Mouse (Mus musculus): ENCODE data around the gene Trip10. TPM values are rescaled to one million over a fixed set of nuclear protein-coding genes. Genes with fewer than 3 reads are reported as not detected.

Gene Trip10
- 47.8 TPM in 2 replicates for polyA plus RNA-seq (2015; fragmentation: Nextera tagmentation; extraction: Ambion mirVana)

DNA sequence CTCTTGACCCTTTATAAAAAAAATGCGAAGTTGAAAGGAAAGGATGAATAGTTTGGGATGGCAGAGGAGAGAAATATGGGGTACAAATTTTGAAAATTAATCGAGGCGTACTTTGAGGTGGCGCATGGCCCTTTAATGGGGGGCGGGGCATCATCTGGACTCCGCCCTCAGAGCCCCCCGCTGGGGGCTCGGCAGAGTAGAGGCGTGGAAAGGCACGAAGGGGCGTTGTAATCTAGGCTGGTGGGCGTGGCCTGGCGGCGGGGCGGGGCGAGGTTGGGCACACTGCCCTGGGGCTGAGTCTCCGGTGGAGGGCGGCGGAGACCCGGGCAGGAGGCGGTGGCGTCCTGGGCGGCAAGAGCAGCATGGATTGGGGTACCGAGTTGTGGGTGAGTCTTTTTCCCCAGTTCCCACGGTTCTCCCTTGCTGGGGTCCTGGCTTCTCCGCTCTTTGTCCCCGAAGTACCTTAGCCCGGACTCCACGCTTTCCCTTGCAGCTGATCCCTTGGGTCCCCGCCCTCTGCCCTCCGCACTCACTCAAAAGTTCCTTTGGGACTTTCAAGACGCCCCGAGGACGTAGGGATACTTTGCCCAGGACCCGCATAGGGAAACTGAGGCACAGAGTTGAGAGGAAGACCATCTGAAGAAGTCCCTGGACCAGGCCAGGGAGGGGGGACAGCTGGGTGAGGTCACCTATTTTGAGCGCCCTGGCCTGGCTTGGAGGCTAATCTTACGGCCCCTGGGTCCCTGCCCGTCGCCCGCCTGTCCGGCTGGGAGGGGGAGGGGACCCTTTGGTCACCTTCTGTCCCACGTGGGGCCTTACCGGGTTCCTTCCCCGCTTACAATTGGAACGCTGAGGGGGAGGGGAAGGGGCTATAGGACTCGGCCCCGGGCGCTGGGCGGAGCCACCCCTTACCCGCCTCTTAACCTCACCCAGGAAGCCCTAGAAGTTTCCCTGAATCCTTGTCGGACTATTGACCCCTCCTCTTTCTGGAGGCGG lies at the start of gene Trip10:
Gene Trip10 (plus strand): TSS at position 270 of the 996 bp plus-strand sequence.
- Histone ChIP-seq H3K27me3 (ENCODE audit: control insufficient read depth, insufficient read depth, low read length) (no peaks in the 10 kb centered on the region), H3K27ac (ENCODE audit: low read length) (peak within 1 kb of the TSS; percentile 95), H3K4me3 (ENCODE audit: low read length) (peak within 1 kb of the TSS; percentile 82), H3K9ac (ENCODE audit: low read length) (peak within 1 kb of the TSS; percentile 88), H3K9me3 (replicated peaks; ENCODE audit: control insufficient read depth, low read length) (no peaks in the 10 kb centered on the region), H3K4me1 (ENCODE audit: control insufficient read depth, insufficient read depth, low read length) (peaks cover 20% of the 10 kb centered on the region), H3K4me2 (ENCODE audit: low read depth, low read length) (peak within 1 kb of the TSS; percentile 71), H3K36me3 (ENCODE audit: control insufficient read depth, insufficient read depth) (peaks cover 6% of the 10 kb centered on the region)
- 0% methylated on average over 52 of the region's 52 CpGs for WGBS
- ATAC-seq (replicated peaks; ENCODE audit: extremely low read depth, insufficient read depth, low FRiP score) = peak; percentile 47

DNA sequence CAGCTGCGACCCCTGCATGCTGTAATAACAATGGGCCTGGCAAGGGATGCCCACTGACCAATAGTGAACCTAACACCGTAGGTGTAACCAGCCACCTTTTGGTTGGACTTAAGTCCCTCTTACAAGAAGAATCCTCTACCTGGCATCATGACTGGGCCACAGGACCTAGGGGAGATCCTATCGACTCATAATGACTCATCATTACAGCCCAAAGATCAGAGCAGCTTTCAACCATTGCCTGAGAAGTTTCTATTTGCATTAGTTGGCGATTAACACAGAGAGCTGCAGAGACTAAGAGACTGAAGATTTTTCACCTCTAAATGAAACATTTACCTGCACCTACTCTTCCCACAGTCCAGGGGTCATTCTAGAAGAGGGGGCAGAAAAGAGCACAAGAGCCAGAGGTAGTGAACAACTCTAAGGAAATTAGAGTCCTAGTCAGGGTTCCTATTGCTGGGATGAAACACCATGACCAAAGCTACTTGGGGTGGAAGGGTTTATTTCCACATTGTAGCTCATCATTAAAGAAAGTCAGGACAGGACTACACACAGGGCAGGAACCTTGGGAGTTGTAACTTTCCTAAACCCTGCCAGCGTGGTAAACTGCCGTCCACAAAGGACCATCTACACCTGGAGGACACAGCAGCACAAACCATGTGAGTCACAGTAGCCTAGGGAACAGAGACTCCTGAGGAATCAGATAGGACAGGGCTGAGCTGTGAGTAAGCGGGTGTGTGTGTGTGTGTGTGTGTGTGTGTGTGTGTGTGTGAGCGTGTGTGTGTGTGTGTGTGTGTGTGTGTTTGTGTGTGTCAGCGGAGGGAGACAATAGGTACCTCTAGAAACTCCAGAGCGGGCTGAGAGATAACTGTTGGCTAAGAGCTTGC lies 47.2 kb upstream of the Trip10 start:
- no peak overlapping the region for H3K9ac ChIP-seq (ENCODE audit: low read length)
- no peak for ATAC-seq (replicated peaks; ENCODE audit: extremely low read depth, insufficient read depth, low FRiP score)
- no peaks in the 10 kb centered on the region for H3K4me1 ChIP-seq (ENCODE audit: control insufficient read depth, insufficient read depth, low read length)
- H3K9me3 ChIP-seq (replicated peaks; ENCODE audit: control insufficient read depth, low read length) = no peaks in the 10 kb centered on the region
- WGBS = 66% methylated on average over 9 of the region's 10 CpGs
- H3K27ac ChIP-seq (ENCODE audit: low read length) = no peak overlapping the region
- no peak overlapping the region for H3K4me3 ChIP-seq (ENCODE audit: low read length)
- no peak overlapping the region for H3K4me2 ChIP-seq (ENCODE audit: low read depth, low read length)
- no peaks in the 10 kb centered on the region for H3K36me3 ChIP-seq (ENCODE audit: control insufficient read depth, insufficient read depth)
- no peaks in the 10 kb centered on the region for H3K27me3 ChIP-seq (ENCODE audit: control insufficient read depth, insufficient read depth, low read length)

DNA sequence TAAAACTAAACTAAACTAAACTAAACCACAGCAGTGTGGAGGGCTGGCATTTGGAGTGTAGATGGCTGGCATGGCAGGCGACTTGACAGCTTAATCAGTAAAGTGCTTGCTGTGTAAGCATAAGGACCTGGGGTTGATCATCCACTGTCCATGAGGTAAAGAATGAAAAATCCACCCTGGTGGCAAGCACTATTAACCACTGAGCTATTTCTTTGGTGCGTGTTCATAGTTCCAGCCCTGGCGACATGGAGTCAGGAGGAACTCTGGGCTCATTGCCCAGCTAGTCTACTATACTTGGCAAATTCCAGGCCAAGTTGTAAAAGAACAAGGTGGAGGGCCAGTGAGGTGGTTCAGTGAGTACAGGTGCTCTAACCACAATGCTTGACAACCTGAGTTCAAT lies 41.3 kb upstream of the Trip10 start:
- no peaks in the 10 kb centered on the region for H3K36me3 ChIP-seq (ENCODE audit: control insufficient read depth, insufficient read depth)
- no peak overlapping the region for H3K27ac ChIP-seq (ENCODE audit: low read length)
- H3K4me1 ChIP-seq (ENCODE audit: control insufficient read depth, insufficient read depth, low read length) = no peaks in the 10 kb centered on the region
- H3K9ac ChIP-seq (ENCODE audit: low read length) = no peak overlapping the region
- H3K27me3 ChIP-seq (ENCODE audit: control insufficient read depth, insufficient read depth, low read length) = no peaks in the 10 kb centered on the region
- H3K9me3 ChIP-seq (replicated peaks; ENCODE audit: control insufficient read depth, low read length) = no peaks in the 10 kb centered on the region
- 71% methylated on average over 3 of the region's 3 CpGs for WGBS
- H3K4me3 ChIP-seq (ENCODE audit: low read length) = no peak overlapping the region
- no peak overlapping the region for H3K4me2 ChIP-seq (ENCODE audit: low read depth, low read length)
- no peak for ATAC-seq (replicated peaks; ENCODE audit: extremely low read depth, insufficient read depth, low FRiP score)

DNA sequence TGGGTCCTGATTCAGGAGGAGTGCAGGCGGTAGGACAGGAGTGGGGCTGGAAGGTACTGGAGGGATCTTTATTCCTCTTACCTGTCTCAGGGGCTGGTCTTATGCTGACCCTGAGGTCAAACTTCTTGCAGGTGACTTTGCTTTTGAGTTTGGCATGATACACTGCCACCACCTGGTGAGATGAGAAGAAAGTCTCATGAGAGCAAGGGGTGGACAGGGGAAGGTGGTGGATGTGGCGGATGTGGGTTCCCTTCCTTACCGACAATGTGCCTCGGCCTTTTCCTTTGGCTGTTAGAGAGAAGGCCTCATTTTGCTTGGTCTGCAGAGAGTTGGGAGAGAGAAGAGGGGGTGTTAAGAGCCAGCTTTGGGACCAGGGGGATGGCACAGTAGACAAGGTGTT lies 39.9 kb upstream of the Trip10 start:
- Histone ChIP-seq H3K4me3 (ENCODE audit: low read length) (no peak overlapping the region), H3K9me3 (replicated peaks; ENCODE audit: control insufficient read depth, low read length) (no peaks in the 10 kb centered on the region), H3K9ac (ENCODE audit: low read length) (no peak overlapping the region), H3K4me2 (ENCODE audit: low read depth, low read length) (no peak overlapping the region), H3K27me3 (ENCODE audit: control insufficient read depth, insufficient read depth, low read length) (no peaks in the 10 kb centered on the region), H3K36me3 (ENCODE audit: control insufficient read depth, insufficient read depth) (no peaks in the 10 kb centered on the region), H3K4me1 (ENCODE audit: control insufficient read depth, insufficient read depth, low read length) (no peaks in the 10 kb centered on the region), H3K27ac (ENCODE audit: low read length) (no peak overlapping the region)
- whole genome bisulfite sequencing = 69% methylated on average over 4 of the region's 4 CpGs
- no peak for ATAC-seq (replicated peaks; ENCODE audit: extremely low read depth, insufficient read depth, low FRiP score)

DNA sequence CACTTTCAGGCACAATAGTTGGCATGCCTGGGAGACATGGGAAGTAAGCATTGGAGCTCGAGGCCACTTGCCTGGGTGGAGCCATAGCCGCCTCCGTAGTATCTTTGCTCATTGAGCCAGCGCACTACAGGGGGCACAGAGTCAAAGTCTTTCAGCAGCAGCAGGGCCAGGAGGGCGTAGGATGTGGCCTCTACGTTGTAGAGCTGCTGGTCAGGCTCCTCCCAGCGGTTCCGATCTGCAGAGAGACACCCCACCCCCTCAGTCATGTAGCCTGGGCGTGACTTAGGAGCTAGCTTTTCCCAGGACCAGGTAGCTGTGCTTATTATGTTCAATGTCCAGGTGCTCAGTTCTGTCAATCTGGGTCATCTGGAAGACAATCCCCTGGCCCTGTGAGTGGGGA lies 37.8 kb upstream of the Trip10 start:
- Histone ChIP-seq H3K9me3 (replicated peaks; ENCODE audit: control insufficient read depth, low read length) (no peaks in the 10 kb centered on the region), H3K4me1 (ENCODE audit: control insufficient read depth, insufficient read depth, low read length) (no peaks in the 10 kb centered on the region), H3K27me3 (ENCODE audit: control insufficient read depth, insufficient read depth, low read length) (no peaks in the 10 kb centered on the region), H3K27ac (ENCODE audit: low read length) (no peak overlapping the region), H3K9ac (ENCODE audit: low read length) (no peak overlapping the region), H3K4me2 (ENCODE audit: low read depth, low read length) (no peak overlapping the region), H3K4me3 (ENCODE audit: low read length) (no peak overlapping the region), H3K36me3 (ENCODE audit: control insufficient read depth, insufficient read depth) (no peaks in the 10 kb centered on the region)
- ATAC-seq (replicated peaks; ENCODE audit: extremely low read depth, insufficient read depth, low FRiP score) = no peak
- 64% methylated on average over 9 of the region's 9 CpGs for WGBS

DNA sequence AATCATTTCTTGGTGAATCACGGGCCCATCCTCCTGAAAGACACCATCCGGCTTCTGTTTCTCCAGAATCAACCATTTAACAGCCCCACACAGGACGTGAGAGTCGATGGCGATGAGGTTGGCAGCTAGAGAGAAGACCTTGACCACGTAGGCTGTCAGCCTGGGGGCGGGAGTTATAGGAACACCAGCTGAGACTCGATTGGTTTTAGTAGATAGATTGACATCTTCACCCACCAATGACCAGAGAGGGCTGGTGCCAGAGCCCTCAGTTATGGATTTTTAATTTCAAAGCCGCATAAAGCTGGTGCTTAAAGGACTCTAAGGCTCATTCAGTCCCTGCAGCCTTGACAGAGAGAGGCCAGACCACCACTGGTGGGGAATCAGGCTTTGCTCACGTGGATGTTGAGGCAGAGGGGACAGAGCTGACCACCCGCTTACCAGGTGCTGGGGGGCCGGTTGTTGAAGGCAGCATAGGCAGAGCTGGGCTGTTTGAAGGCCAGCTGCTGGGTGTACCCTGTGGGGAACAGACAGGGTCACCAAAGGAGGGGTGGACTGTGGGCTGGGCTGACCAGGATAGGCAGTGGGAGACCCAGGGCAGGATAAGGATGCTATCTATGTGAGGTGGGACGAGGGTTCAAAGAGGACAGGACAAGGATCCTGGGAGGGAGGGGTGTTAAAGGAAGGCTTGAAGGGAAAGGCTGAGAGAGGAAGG lies 34.4 kb upstream of the Trip10 start:
- peaks cover 3% of the 10 kb centered on the region; the same call in 1 of the 2 replicates for H3K27me3 ChIP-seq (ENCODE audit: control insufficient read depth, insufficient read depth, low read length)
- no peaks in the 10 kb centered on the region for H3K4me1 ChIP-seq (ENCODE audit: control insufficient read depth, insufficient read depth, low read length)
- H3K9ac ChIP-seq (ENCODE audit: low read length) = no peak overlapping the region
- no peaks in the 10 kb centered on the region for H3K36me3 ChIP-seq (ENCODE audit: control insufficient read depth, insufficient read depth)
- H3K9me3 ChIP-seq (replicated peaks; ENCODE audit: control insufficient read depth, low read length) = no peaks in the 10 kb centered on the region
- WGBS = 36% methylated on average over 13 of the region's 13 CpGs
- ATAC-seq (replicated peaks; ENCODE audit: extremely low read depth, insufficient read depth, low FRiP score) = no peak
- no peak overlapping the region for H3K27ac ChIP-seq (ENCODE audit: low read length)
- H3K4me3 ChIP-seq (ENCODE audit: low read length) = no peak overlapping the region
- no peak overlapping the region for H3K4me2 ChIP-seq (ENCODE audit: low read depth, low read length)

DNA sequence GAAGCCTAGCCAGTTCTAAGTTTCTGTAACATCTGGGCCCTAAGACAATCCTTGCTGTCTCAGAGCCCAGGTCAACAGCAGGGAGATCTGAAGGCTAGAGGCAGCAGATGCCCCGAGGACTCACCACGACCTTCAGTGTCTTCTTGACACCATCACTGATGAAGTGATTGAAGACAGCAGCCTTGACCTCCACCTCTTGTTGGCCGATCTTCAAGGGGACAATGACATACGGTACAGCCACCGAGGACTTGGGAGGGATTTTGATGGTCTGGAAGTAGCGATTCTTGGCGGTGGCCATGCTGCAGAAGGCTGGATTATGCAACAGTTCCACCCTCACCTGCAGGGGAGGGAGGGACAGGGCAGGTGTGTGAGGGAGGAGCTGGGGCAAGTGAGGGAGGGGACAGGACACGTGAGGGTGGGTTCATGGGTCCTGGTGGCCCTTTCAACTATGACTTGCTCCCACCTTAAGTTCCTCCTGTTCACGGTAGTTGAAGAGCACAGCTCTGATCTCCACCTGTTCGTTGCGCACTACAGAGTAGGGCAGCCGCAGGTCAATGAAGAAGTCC lies 30.8 kb upstream of the Trip10 start:
- H3K4me2 ChIP-seq (ENCODE audit: low read depth, low read length) = no peak overlapping the region
- no peak overlapping the region for H3K4me3 ChIP-seq (ENCODE audit: low read length)
- no peaks in the 10 kb centered on the region for H3K4me1 ChIP-seq (ENCODE audit: control insufficient read depth, insufficient read depth, low read length)
- no peak for ATAC-seq (replicated peaks; ENCODE audit: extremely low read depth, insufficient read depth, low FRiP score)
- H3K27ac ChIP-seq (ENCODE audit: low read length) = no peak overlapping the region
- H3K27me3 ChIP-seq (ENCODE audit: control insufficient read depth, insufficient read depth, low read length) = peaks cover 3% of the 10 kb centered on the region; the same call in 1 of the 2 replicates
- no peaks in the 10 kb centered on the region for H3K36me3 ChIP-seq (ENCODE audit: control insufficient read depth, insufficient read depth)
- no peak overlapping the region for H3K9ac ChIP-seq (ENCODE audit: low read length)
- no peaks in the 10 kb centered on the region for H3K9me3 ChIP-seq (replicated peaks; ENCODE audit: control insufficient read depth, low read length)
- 58% methylated on average over 12 of the region's 12 CpGs for WGBS

DNA sequence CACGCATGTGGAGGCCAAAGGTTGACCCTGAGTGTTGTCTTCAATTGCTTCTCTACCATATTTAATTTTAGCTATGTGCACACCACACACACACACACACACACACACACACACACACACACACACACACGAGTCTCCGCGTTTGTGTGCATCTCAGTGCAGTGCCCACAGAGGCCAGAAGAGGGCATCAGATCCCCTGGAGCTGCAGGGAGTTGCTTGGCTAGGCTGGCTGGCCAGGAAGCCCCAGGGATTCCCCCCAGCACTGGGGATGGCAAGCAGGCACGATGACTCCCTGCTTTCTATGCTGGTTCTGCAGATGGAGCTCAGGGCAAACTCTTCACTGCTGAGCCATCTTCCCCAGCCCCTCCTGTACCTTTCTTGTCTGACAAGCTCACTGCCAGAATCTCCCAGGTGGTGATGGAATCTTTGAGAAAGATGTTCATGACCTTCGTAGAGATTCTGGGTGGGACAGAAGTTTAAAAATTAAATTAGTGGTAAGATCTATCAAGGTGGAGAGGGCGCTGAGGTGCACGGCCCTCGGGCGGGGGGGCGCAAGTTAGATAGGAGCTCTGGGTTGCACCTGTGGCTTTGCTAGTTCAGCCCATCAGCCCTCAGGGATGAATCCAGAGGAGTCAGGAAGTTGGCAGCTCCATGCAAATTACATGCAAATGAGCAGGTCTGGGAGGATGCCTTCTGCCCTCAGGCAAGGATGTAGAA lies 29.9 kb upstream of the Trip10 start:
- no peak for ATAC-seq (replicated peaks; ENCODE audit: extremely low read depth, insufficient read depth, low FRiP score)
- WGBS = 22% methylated on average over 11 of the region's 11 CpGs
- Histone ChIP-seq H3K27ac (ENCODE audit: low read length) (no peak overlapping the region), H3K9me3 (replicated peaks; ENCODE audit: control insufficient read depth, low read length) (no peaks in the 10 kb centered on the region), H3K27me3 (ENCODE audit: control insufficient read depth, insufficient read depth, low read length) (peaks cover 3% of the 10 kb centered on the region; the same call in 1 of the 2 replicates), H3K36me3 (ENCODE audit: control insufficient read depth, insufficient read depth) (no peaks in the 10 kb centered on the region), H3K4me2 (ENCODE audit: low read depth, low read length) (no peak overlapping the region), H3K4me1 (ENCODE audit: control insufficient read depth, insufficient read depth, low read length) (no peaks in the 10 kb centered on the region), H3K4me3 (ENCODE audit: low read length) (no peak overlapping the region), H3K9ac (ENCODE audit: low read length) (no peak overlapping the region)
